Mouse (Mus musculus): ENCODE measurements at regions not wholly inside any gene's neighbourhood (a gene's known extent, or its start where the extent isn't known, plus 50 kb on each side); places are given as distances from the start of the nearest gene placed in this dataset.
A peak's percentile ranks its signal among the peaks of the same experiment; 100 is the strongest.

GRCm38 (mm10) chr17:64499281-64499997, 101.1 kb upstream of the Man2a1 start:
- no peak for DNase-seq

GRCm38 (mm10) chr17:64502376-64502775, 98.2 kb upstream of the Man2a1 start:
- no peak for DNase-seq

GRCm38 (mm10) chr17:64505956-64506355, 94.6 kb upstream of the Man2a1 start:
- no peak for DNase-seq

GRCm38 (mm10) chr17:64511139-64511779, 89.3 kb upstream of the Man2a1 start:
- peak; percentile 27 for DNase-seq

- DNase-seq = no peak
Measured at GRCm38 (mm10) chr17:64522213-64522612, 78.3 kb upstream of the Man2a1 start.

- no peak for DNase-seq
Measured at GRCm38 (mm10) chr17:64523899-64524298, 76.6 kb upstream of the Man2a1 start.

GRCm38 (mm10) chr17:64527817-64528216, 72.7 kb upstream of the Man2a1 start:
- DNase-seq = no peak

- DNase-seq = no peak
Measured at GRCm38 (mm10) chr17:64528476-64528875, 72.1 kb upstream of the Man2a1 start.

- DNase-seq = no peak
Measured at GRCm38 (mm10) chr17:64529296-64529994, 71.1 kb upstream of the Man2a1 start.

- DNase-seq = no peak
Measured at GRCm38 (mm10) chr17:64531150-64531549, 69.4 kb upstream of the Man2a1 start.

- DNase-seq = no peak
Measured at GRCm38 (mm10) chr17:64534323-64534722, 66.2 kb upstream of the Man2a1 start.

- no peak for DNase-seq
Measured at GRCm38 (mm10) chr17:64538520-64538953, 62.0 kb upstream of the Man2a1 start.

GRCm38 (mm10) chr17:64540411-64540810, 60.1 kb upstream of the Man2a1 start:
- no peak for DNase-seq

GRCm38 (mm10) chr17:64548536-64548935, 52.0 kb upstream of the Man2a1 start:
- no peak for DNase-seq

- DNase-seq = no peak
Measured at GRCm38 (mm10) chr17:64550034-64550433, 50.5 kb upstream of the Man2a1 start.
